Mouse (Mus musculus): Measurements from ENCODE around the gene Trappc3.

DNA sequence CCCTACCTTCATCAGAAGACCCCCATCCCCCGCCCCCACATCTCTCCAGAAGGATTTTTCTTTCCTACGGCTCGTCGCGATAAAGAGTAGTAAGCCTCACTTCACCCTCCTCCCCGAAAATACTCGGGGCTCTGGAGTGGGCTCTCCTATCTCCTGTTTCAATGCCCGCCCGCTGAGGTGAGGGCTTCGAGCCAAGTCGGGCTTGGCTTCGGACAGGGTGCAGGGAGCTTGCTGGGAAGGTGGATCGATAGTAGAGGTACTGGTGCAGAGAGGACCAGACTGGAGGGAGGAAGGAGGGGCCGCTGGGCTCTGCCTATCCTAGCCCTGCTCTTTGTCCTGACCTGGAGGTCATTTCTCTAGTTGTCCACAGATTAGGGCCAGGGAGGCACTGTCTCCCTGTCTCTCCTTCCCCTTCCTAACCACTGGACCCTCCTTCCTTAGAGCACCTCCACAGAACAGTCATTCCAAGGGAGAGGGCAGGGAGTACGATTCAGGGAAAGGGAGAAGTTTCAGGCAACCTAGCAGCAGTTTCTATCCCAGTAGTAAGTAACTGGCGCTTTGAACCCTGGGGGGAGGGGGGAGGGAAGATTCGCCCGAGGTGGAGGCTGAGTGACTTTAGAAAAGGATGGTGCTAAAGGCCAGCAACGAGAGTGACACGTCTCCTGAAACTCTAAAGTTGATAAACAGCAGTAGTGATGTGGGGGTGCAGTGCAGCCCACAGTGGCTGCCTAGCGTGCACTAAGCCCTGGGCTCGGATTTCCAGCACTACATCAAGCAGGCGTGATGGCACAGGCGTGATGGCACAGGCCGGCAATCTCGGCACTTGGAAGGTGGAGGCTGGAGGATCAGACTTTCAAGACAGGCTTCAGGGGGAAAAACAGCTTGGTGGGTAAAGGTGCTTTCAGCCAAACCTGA, 4.9 kb upstream of the Trappc3 start:
- TF ChIP-seq TAL1 (IDR thresholded peaks at IDR 0.05; ENCODE audit: low read length) (no peak), GATA1 (IDR thresholded peaks at IDR 0.05; ENCODE audit: low read length) (no peak)

Data from erythroblast, embryonic 14.5 days (primary cell).